Mouse (Mus musculus) lung, adult 2 months (tissue): ENCODE measurements around the gene Kcna1.

Experiments used
- CTCF ChIP-seq: fragments of 200-500 bp; IDR thresholded peaks from 2 replicates; pipeline ENCODE4 v1.5.1; 2011; ENCODE audit warnings: mild to moderate bottlenecking, low read length, control low read depth; ENCODE audit not compliant: insufficient read depth
- POLR2A ChIP-seq: fragments of 200-500 bp; IDR thresholded peaks from 2 replicates; pipeline ENCODE4 v1.6.1; 2011; ENCODE audit warnings: low read depth, mild to moderate bottlenecking, control low read depth, low read length, borderline replicate concordance; ENCODE audit errors: extremely low read depth

GRCm38 (mm10) chr6:126597741-126598140 is 48.4 kb downstream of the Kcna1 start:
- TF ChIP-seq POLR2A (no peak), CTCF (no peak)
